Mouse (Mus musculus) embryonic facial prominence, embryonic 11.5 days (tissue): ENCODE data around the gene Rpp21. TPM values are rescaled to one million over a fixed set of nuclear protein-coding genes. Genes with fewer than 3 reads are reported as not detected.

ENCODE experiments used
- ATAC-seq: fragments of 200-750 bp; cut with Nextera tagmentation; replicated peaks from 2 replicates; pipeline ENCODE4 v1.8.0; 2017; ENCODE audit warnings: low read depth; ENCODE audit not compliant: insufficient number of reproducible peaks, low FRiP score, low TSS enrichment
- DNase-seq: peaks from one replicate; pipeline ENCODE4 v3.0.0-alpha.2; 2015; ENCODE audit warnings: low spot score
- H3K27ac ChIP-seq: fragments of 300-500 bp; sonication (generic); replicated peaks from 2 replicates; pipeline ENCODE4 v1.5.1; 2014; ENCODE audit warnings: mild to moderate bottlenecking, low read depth, low read length, control low read depth
- H3K27me3 ChIP-seq: fragments of 300-500 bp; sonication (generic); 2 replicates; pipeline ENCODE4 v1.6.1; 2014; ENCODE audit warnings: mild to moderate bottlenecking, low read length, moderate library complexity, mixed read lengths; ENCODE audit not compliant: control insufficient read depth, insufficient read depth
- H3K36me3 ChIP-seq: fragments of 300-500 bp; sonication (generic); replicated peaks from 2 replicates; pipeline ENCODE4 v1.6.1; 2014; ENCODE audit warnings: low read depth, mild to moderate bottlenecking, low read length, moderate library complexity, mixed read lengths; ENCODE audit not compliant: control insufficient read depth, insufficient read depth
- H3K4me1 ChIP-seq: fragments of 300-500 bp; sonication (generic); 2 replicates; pipeline ENCODE4 v1.6.1; 2014; ENCODE audit warnings: low read length, mixed read lengths; ENCODE audit not compliant: control insufficient read depth, insufficient read depth
- H3K4me2 ChIP-seq: fragments of 300-500 bp; sonication (generic); 2 replicates; pipeline ENCODE4 v1.6.1; 2014; ENCODE audit warnings: low read depth, mild to moderate bottlenecking, control low read depth, low read length, moderate library complexity
- H3K4me3 ChIP-seq: fragments of 300-500 bp; sonication (generic); 2 replicates; pipeline ENCODE4 v1.5.1; 2014; ENCODE audit warnings: low read depth, low read length, control low read depth
- H3K9ac ChIP-seq: fragments of 300-500 bp; sonication (generic); replicated peaks from 2 replicates; pipeline ENCODE4 v1.6.1; 2014; ENCODE audit warnings: mild to moderate bottlenecking, control low read depth, low read length
- H3K9me3 ChIP-seq: fragments of 300-500 bp; sonication (generic); replicated peaks from 2 replicates; pipeline ENCODE4 v1.6.1; 2016; ENCODE audit warnings: mild to moderate bottlenecking, low read length, inconsistent platforms, mixed read lengths; ENCODE audit not compliant: control insufficient read depth
- WGBS: fragments of 180-500 bp; shearing (Covaris S2); extraction: QIAGEN DNeasy Blood & Tissue Kit; methylation state at CpG from one replicate; pipeline ENCODE4 v1.1.7; 2014; 5-methylcytosine and 5-hydroxymethylcytosine counted together
- polyA plus RNA-seq: library from polyadenylated mRNA; unstranded; fragments of >200 nt; fragmentation: Nextera tagmentation; extraction: Ambion mirVana; gene quantifications from 2 replicates; pipeline ENCODE4 v1.2.1, GENCODE M21; 2014

The Rpp21 gene
- polyA plus RNA-seq, 1 experiment from 2014 or later, result 83.6 TPM

- Histone ChIP-seq H3K36me3 (no peaks in the 10 kb centered on the region), H3K4me1 (no peaks in the 10 kb centered on the region), H3K4me3 (no peak overlapping the region), H3K27me3 (peaks cover 34% of the 10 kb centered on the region), H3K9me3 (no peaks in the 10 kb centered on the region), H3K9ac (no peak overlapping the region), H3K4me2 (no peak overlapping the region), H3K27ac (no peak overlapping the region)
- no peak for DNase-seq
- no peak for ATAC-seq
- 10% methylated on average over 4 of the region's 5 CpGs for WGBS
Observed at GRCm38 (mm10) chr17:36229046-36229445, 28.8 kb downstream of the Rpp21 start.

- WGBS, result 18% methylated on average over 8 of the region's 8 CpGs
- H3K9me3 ChIP-seq, result no peaks in the 10 kb centered on the region
- no peaks in the 10 kb centered on the region for H3K4me1 ChIP-seq
- no peak overlapping the region for H3K4me3 ChIP-seq
- DNase-seq, result peak; percentile 54
- no peaks in the 10 kb centered on the region for H3K36me3 ChIP-seq
- no peak overlapping the region for H3K4me2 ChIP-seq
- ATAC-seq, result no peak
- H3K27me3 ChIP-seq, result peaks cover 33% of the 10 kb centered on the region
- no peak overlapping the region for H3K9ac ChIP-seq
- no peak overlapping the region for H3K27ac ChIP-seq
Observed at GRCm38 (mm10) chr17:36226921-36227320, 30.9 kb downstream of the Rpp21 start.

- DNase-seq (no peak), ATAC-seq (0 out of 2 replicates have a peak, but pooled peaks have one; percentile 44)
- H3K27ac ChIP-seq, result no peak overlapping the region
- no peaks in the 10 kb centered on the region for H3K4me1 ChIP-seq
- H3K4me2 ChIP-seq, result no peak overlapping the region
- H3K36me3 ChIP-seq, result no peaks in the 10 kb centered on the region
- no peak overlapping the region for H3K9ac ChIP-seq
- 8% methylated on average over 9 of the region's 9 CpGs for WGBS
- no peaks in the 10 kb centered on the region for H3K9me3 ChIP-seq
- H3K4me3 ChIP-seq, result no peak overlapping the region
- H3K27me3 ChIP-seq, result peaks cover 30% of the 10 kb centered on the region
Observed at GRCm38 (mm10) chr17:36225231-36225824, 32.5 kb downstream of the Rpp21 start.

- Histone ChIP-seq H3K4me1 (no peaks in the 10 kb centered on the region), H3K4me2 (no peak overlapping the region), H3K9me3 (no peaks in the 10 kb centered on the region), H3K4me3 (no peak overlapping the region), H3K27ac (no peak overlapping the region), H3K27me3 (peaks cover 26% of the 10 kb centered on the region), H3K36me3 (no peaks in the 10 kb centered on the region), H3K9ac (no peak overlapping the region)
- WGBS, result 46% methylated on average over 3 of the region's 3 CpGs
- no peak for ATAC-seq
- no peak for DNase-seq
Observed at GRCm38 (mm10) chr17:36224451-36224850, 33.4 kb downstream of the Rpp21 start.

- ATAC-seq (no peak), DNase-seq (no peak)
- no peaks in the 10 kb centered on the region for H3K36me3 ChIP-seq
- WGBS, result 42% methylated on average over 5 of the region's 5 CpGs
- no peaks in the 10 kb centered on the region for H3K9me3 ChIP-seq
- H3K4me3 ChIP-seq, result no peak overlapping the region
- no peak overlapping the region for H3K9ac ChIP-seq
- no peaks in the 10 kb centered on the region for H3K4me1 ChIP-seq
- H3K4me2 ChIP-seq, result no peak overlapping the region
- peaks cover 27% of the 10 kb centered on the region for H3K27me3 ChIP-seq
- H3K27ac ChIP-seq, result no peak overlapping the region
Observed at GRCm38 (mm10) chr17:36218594-36219155, 39.2 kb downstream of the Rpp21 start.

- ATAC-seq (no peak), DNase-seq (no peak)
- H3K36me3 ChIP-seq, result no peaks in the 10 kb centered on the region
- H3K4me1 ChIP-seq, result no peaks in the 10 kb centered on the region
- no peak overlapping the region for H3K9ac ChIP-seq
- H3K27ac ChIP-seq, result no peak overlapping the region
- no peak overlapping the region for H3K4me3 ChIP-seq
- no peaks in the 10 kb centered on the region for H3K9me3 ChIP-seq
- no peak overlapping the region for H3K4me2 ChIP-seq
- peaks cover 24% of the 10 kb centered on the region for H3K27me3 ChIP-seq
- WGBS, result 2% methylated on average over 20 of the region's 20 CpGs
Observed at GRCm38 (mm10) chr17:36215586-36215985, 42.3 kb downstream of the Rpp21 start.

- Histone ChIP-seq H3K9ac (no peak overlapping the region), H3K9me3 (no peaks in the 10 kb centered on the region), H3K27me3 (peaks cover 19% of the 10 kb centered on the region), H3K4me2 (no peak overlapping the region), H3K4me1 (no peaks in the 10 kb centered on the region), H3K27ac (no peak overlapping the region), H3K4me3 (no peak overlapping the region), H3K36me3 (no peaks in the 10 kb centered on the region)
- ATAC-seq, result no peak
- DNase-seq, result no peak
Observed at GRCm38 (mm10) chr17:36206846-36207245, 51.0 kb downstream of the Rpp21 start.

- no peak overlapping the region for H3K27ac ChIP-seq
- H3K36me3 ChIP-seq, result no peaks in the 10 kb centered on the region
- H3K9me3 ChIP-seq, result no peaks in the 10 kb centered on the region
- H3K4me1 ChIP-seq, result no peaks in the 10 kb centered on the region
- no peak overlapping the region for H3K9ac ChIP-seq
- H3K4me2 ChIP-seq, result peak overlapping the region; percentile 39
- peak overlapping the region; percentile 18 for H3K4me3 ChIP-seq
- peaks cover 19% of the 10 kb centered on the region for H3K27me3 ChIP-seq
- ATAC-seq, result no peak; the same call in 1 of the 2 replicates
- peak; percentile 26 for DNase-seq
- under 1% methylated on average over 38 of the region's 41 CpGs for WGBS
Observed at GRCm38 (mm10) chr17:36205862-36206261, 52.0 kb downstream of the Rpp21 start.
